Mouse (Mus musculus) thymus, postnatal 10 days (tissue): ENCODE results near the gene Tssk4.

Experiments used
- DNase-seq, 2 experiments: peaks; one replicate each; pipeline ENCODE4 v3.0.0; 2021; ENCODE audit warnings: low spot score in 2 of 2

Gene Tssk4

GRCm38 (mm10) chr14:55649884-55650283 lies at the start of gene Tssk4:
Gene Tssk4 (plus strand): TSS chr14:55650184.
- no peak for DNase-seq

DNA sequence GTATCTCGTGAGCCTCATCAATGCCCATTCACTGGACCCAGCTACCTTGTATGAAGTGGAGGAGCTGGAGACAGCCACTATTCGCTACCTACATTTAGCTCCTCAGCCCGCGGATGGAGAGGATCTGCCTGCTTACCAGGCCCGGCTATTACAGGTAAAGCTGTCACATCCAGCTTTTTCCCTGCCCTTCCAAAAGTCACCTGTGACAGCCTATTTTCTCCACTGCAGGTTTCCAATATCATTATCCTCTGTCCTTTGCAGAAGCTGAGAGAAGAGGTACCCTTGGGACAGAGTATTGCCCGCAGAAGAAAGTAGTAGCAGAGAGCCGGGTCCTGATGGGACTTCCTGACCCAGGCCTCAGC lies 46.7 kb upstream of the Tssk4 start, which contains the start of gene Irf9:
Gene Irf9 (plus strand): TSS at position 301 of the 362 bp plus-strand sequence.
- no peak for DNase-seq

DNA sequence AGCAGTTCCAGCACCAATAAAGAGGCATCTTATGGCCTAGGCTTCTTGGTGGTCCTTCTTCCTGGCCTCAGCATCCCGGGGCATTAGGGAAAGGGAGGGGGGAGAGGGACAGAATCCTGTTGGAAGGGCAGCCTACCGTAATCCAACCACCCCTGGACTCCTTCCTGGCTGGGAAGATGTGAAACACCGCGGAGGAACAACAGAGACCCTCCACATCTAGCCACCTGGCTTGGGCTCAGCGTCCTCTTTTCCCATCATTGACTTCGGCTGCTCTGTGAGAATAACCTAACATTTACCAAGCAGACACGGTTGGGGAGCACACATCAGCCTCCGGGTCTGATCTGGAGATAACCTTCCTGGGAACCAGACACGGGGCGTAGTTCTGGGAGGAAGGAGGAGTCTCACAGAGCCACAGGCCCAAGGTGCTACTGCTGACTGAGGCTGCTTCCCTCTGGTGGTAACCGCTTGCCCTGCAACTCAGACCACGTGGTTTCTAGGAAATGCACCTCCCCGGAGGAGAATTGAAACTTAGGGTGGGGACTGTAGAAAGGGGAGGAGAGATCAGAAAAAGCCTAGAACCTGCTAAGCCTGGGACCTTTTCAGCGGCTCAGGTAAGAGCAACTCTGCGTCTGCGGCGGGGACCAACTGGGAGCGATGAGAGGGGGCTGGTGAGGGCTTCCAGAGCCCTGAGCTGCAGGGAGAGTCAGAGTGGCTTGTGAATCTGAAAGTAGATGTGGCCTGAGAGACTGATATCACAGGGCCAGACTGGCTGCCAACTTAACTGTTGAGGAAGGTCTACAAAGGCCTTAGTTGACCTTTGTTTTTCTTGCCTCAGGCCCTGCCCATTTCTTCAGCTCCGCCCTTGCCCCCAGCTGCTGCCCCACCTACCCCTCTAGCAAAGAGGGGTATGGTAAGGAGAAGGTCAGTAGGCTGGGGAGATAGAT lies 46.1 kb upstream of the Tssk4 start:
- DNase-seq: peak; percentile 90

GRCm38 (mm10) chr14:55604823-55605222 lies 45.2 kb upstream of the Tssk4 start:
- DNase-seq: no peak

DNA sequence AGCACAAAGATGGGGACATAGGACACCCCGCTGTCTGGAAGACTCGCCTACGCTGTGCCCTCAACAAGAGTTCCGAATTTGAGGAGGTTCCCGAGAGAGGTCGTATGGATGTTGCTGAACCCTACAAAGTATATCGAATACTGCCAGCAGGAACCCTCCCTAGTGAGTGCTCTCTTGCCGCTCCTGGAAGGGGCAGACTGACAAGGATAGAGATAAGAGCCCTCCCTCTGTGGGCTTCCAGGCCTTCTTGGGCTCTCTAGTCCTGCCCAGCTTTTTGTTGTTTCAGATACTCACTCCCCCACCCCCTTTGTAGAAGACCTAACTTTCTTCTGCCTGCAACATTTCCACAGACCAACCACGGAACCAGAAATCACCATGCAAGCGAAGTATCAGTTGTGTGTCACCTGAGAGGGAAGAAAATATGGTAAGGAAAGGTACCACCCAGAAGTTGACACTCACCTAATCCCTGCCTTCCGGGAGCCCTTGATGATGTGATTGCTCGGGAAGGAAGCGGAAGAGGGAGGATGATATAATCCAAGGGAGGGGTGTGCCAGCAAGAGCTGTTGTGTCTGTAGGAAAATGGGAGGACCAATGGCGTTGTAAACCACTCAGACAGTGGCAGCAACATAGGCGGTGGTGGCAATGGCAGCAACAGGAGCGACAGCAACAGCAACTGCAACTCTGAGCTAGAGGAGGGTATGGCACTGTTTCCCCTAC lies 44.1 kb upstream of the Tssk4 start:
- DNase-seq: no peak

- DNase-seq: no peak
Observed at GRCm38 (mm10) chr14:55608339-55608738, 41.6 kb upstream of the Tssk4 start.

GRCm38 (mm10) chr14:55613346-55613745 lies 36.6 kb upstream of the Tssk4 start:
- DNase-seq: no peak

DNA sequence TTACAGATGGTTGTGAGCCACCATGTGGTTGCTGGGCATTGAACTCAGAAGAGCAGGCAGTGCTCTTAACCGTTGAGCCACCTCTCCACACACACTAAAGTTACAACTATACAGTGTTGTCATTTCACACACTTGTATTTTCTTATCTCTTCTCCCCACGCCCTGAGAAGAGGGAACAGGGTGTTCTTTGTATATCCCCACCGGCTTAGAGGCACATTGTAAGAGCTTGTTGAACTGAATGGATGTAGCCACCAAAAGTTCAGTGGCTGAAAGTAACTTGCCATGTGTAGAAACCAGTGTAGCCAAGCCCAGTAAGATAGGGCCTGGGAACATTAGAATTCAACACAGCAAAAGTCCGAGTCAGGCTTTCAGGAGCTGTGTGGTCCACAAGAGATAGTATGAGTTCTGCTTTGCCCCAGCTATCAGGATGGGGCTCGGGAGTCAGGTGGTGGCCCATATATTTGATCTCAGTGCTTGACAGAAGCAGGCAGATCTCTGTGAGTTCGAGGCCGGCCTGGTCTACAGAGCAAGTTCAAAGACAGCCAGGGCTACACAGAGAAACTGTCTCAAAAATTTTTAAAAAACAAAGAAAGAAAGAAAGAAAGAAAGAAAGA lies 35.3 kb upstream of the Tssk4 start:
- DNase-seq: no peak

GRCm38 (mm10) chr14:55615876-55616275 lies 34.1 kb upstream of the Tssk4 start:
- DNase-seq: no peak

DNA sequence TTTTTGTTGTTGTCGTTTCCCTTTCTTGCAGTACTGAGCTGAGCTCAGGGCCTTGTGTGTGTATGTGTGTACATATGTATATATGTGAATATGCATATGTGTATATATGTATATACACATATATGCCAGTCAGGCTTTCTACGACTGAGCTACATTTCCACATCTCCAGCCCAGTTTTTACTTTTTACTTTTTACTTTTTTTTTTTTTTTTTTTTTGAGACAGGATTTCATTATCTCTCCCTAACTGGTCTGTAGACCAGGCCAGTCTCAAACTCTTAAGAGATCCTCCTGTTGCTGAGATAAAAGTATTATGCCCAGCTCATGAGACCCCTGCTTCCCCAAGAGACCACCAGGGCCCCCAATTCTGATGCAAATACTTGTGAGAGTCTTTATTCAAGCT lies 33.1 kb upstream of the Tssk4 start:
- no peak for DNase-seq

DNA sequence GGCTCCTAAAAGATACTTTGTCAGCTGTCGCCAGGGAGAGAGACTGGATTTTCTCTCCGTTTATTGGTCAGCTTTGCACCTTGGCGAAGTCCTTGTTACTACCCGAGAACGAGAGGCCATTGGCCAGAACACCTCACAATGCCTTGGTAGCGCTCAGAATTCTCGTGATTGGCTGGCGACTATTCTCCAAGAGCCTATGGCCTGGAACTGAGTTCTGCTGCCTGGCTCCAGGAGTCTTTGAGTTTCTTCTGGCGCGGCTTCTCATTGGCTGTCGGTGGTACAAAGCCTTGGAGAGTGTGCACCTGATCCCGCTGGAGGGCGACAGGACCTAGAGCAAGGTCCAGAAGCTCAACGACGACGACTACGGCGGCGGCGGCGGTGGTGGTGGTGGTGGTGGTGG lies 32.2 kb upstream of the Tssk4 start, which contains the start of gene Rec8:
Gene Rec8 (plus strand): TSS at position 216 of the 400 bp plus-strand sequence.
- no peak for DNase-seq

DNA sequence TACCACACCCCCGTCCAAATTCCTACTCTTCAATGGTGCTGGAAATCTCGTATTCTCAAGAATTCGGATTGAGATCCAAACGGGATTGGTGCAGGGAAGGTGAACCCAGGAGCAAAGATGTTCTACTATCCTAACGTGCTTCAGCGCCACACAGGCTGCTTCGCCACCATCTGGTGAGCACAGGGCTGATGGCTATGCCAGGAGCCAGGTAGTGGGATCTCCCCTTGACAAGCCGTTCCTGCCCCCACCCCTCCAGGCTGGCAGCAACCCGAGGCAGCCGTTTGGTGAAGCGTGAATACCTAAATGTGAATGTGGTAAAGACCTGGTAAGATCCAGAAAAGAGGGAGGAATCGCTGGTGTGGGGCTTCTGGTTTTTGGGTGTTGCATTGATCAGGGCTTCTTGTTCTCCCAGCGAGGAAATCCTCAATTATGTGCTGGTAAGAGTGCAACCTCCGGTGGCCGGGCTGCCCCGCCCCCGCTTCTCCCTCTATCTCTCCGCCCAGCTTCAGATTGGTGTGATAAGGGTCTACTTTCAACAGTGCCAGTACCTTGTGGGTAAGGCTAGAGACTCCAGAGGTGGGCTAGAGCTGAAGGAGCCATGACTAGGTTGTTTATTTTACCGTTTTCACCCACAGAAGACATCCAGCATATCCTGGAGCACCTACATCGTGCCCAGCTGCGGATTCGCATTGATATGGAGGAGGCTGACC lies 31.3 kb upstream of the Tssk4 start:
- no peak for DNase-seq

DNA sequence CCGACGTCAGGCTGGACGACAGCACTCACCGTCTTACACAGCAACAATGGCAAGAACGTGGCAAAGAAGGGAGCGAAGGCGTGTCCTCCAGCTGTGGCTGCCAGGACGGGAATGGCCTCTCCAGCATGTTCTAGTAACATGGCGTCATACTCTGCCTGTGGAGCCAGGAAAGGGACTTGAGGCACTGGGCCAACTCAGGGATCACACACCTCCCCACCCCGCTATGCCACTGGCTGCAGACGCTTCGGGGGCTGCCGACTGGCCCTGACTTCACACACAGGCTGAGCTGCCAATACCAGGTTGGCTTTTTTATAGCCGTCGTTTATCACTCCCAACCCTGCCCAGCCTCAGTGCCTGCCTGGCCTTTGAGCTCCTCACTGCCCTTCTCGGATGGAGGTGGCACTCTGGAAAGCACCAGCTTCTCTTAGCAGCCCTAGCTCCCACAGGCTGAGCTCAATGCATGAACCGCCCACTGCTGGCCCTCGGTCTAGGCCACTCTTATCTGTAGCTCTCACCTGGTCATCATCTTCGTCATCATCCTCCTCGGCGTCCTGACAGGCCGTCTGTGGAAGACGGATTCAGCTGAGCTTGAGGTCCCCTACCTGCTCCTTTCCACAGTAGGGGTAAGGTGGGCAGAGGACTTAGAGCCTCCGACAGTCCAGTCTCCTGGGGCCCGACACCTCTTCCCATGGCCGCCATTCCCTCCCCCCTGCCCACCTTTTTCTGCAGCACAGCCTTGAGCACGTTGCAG lies 21.7 kb upstream of the Tssk4 start:
- no peak for DNase-seq

DNA sequence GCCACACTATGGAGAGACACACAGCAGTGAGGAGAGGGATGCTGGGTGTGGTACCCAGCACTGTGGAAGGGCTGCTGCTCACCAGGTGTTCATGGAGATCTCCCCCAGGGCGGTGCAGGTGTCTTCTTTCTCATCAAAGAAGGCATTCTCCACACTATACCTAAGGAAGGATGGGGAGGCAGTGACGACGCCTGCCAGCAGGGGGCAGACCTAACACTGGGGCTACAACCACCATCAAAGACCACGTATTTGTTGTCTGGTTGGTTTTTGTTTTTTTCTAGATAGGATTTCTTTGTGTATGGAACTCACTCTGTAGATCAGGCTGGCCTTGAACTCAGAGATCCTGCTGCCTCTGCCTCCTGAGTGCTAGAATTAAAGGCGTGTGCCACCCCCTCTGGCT lies 20.7 kb upstream of the Tssk4 start:
- DNase-seq: peak; percentile 65 to 87

DNA sequence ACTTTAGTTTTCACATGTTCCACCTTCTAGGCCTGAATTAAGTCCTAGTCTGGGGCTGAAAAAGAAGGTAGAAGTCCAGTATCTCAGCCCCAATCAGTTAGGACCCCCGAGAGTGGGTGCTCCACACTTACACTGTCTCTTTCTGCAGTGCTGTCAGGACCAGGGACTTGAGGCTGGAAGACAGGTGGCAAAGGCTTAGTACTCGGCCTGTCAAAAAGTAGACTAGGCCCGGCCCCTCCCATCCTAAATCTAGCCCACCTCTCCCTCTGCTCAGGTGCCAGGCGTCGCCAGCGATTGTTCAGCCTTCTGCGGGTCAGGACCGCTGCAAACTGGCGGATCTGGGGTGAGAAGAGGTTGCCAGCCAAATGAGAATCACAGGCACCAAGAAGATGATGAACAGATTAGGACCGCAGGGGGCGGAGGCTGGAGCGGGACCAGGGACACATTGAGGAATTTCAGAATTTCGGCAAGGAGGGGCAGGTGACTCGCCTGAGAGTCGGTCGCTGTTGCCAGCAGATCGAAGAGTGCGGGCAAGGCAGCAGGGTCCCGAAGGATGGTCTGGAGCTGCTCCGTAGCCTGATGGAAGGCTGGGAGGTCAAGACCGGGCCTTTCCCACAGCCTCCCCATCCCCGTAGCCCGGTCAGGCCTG lies 15.0 kb upstream of the Tssk4 start:
- no peak for DNase-seq

DNA sequence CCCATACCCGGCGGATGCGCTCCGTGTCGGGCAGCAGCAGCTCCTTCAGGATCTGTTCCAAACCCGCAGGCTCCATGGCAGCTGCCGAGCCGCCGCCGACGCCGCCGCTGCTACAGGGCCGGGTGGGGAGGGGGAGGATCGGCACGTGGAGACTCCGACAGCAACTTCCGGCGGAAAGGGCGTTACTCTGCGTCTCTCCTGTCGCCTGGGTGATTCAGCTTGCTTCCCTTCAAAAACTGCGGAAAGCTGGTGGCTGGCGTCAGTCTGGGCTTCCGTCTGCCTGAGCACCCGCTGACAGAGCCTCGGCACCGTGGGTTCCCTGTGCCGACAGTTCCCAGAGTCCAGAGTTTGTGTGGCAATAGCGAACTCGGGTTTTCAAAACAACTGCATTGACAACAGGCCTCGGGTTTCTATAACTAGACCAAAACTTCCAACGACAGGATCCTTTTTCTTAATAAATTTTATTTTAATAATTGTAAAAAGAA lies 14.4 kb upstream of the Tssk4 start, which contains the start of gene Ipo4:
Gene Ipo4 (minus strand): TSS at position 435 of the 485 bp plus-strand sequence.
- DNase-seq: peak; percentile 79 to 87

GRCm38 (mm10) chr14:55637795-55638194 lies 12.2 kb upstream of the Tssk4 start, which contains the start of gene Gm49378:
Gene Gm49378 (minus strand): TSS chr14:55637895.
- no peak for DNase-seq

GRCm38 (mm10) chr14:55640816-55641215 lies 9.2 kb upstream of the Tssk4 start:
- DNase-seq: no peak

- no peak for DNase-seq
Observed at GRCm38 (mm10) chr14:55641291-55641690, 8.7 kb upstream of the Tssk4 start.

DNA sequence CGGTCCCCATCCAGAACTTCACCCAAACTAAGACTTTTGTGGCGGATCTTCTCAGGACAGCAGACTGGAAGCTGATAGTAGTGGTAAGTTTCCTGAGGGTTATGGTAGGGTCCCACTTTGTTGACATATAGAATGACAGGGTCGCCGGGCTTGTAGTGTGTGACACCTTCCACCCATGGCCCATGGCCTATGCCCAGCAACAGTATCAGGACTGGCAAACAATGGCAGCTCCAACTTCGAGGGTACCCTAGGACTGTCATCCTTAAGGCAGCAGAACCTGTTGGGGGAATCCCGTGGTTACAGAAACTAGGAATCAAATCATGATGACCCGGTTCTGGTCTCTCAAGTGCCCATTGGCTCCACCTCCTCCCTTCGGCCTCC lies 7.3 kb upstream of the Tssk4 start:
- no peak for DNase-seq
